Mouse (Mus musculus) heart, embryonic 10.5 days (tissue): ENCODE measurements around the gene Misp. TPM values are rescaled to one million over a fixed set of nuclear protein-coding genes. Genes with fewer than 3 reads are reported as not detected.

Experiments used
- DNase-seq: peaks from one replicate; pipeline ENCODE4 v3.0.0-alpha.2; 2017; ENCODE audit warnings: low spot score
- H3K27ac ChIP-seq: fragments of 300-500 bp; sonication (generic); 2 replicates; pipeline ENCODE4 v1.5.1; 2016; ENCODE audit warnings: mild to moderate bottlenecking
- H3K27me3 ChIP-seq: fragments of 300-500 bp; sonication (generic); 2 replicates; pipeline ENCODE4 v1.6.1; 2016; ENCODE audit warnings: mild to moderate bottlenecking; ENCODE audit not compliant: poor library complexity, insufficient read depth, severe bottlenecking
- H3K36me3 ChIP-seq: fragments of 300-500 bp; sonication (generic); 2 replicates; pipeline ENCODE4 v1.6.1; 2016; ENCODE audit warnings: mild to moderate bottlenecking, moderate library complexity
- H3K4me1 ChIP-seq: fragments of 300-500 bp; sonication (generic); 2 replicates; pipeline ENCODE4 v1.6.1; 2016; ENCODE audit warnings: mild to moderate bottlenecking
- H3K4me3 ChIP-seq: fragments of 300-500 bp; sonication (generic); 2 replicates; pipeline ENCODE4 v1.5.1; 2016; ENCODE audit warnings: mild to moderate bottlenecking, moderate library complexity
- H3K9me3 ChIP-seq: fragments of 300-500 bp; sonication (generic); 2 replicates; pipeline ENCODE4 v1.6.1; 2016; ENCODE audit warnings: mild to moderate bottlenecking, moderate library complexity
- WGBS: fragments of 180-500 bp; shearing (Covaris S2); methylation state at CpG from one replicate; pipeline ENCODE4 v1.1.7; 2016; 5-methylcytosine and 5-hydroxymethylcytosine counted together
- polyA plus RNA-seq: library from polyadenylated mRNA; unstranded; fragments of >200 nt; fragmentation: Nextera tagmentation; extraction: Ambion mirVana; gene quantifications from 2 replicates; pipeline ENCODE4 v1.2.1, GENCODE M21; 2016

Gene Misp
- polyA plus RNA-seq, 1 experiment from 2014 or later: 0.82 TPM

DNA sequence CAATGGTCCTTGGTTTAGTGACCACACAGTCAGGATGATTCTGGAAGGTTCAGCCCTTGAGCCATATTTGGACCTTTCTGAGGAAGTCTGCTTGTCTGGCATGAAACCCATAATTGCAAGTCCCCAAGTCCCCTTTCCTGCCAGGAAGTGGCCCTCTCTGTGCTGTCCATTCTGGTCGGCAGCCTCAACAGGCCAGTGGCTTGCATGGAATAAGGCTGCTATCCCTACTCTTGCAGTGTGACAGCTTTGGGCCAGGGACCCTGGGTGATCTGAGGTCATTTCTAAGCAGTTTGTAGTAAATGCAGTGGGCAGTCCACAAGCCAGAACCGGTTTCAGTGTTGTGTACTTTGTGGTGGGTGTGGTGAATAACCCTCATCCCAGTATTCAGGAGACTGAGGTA, 17.4 kb downstream of the Misp start:
- H3K27me3 ChIP-seq: no peaks in the 10 kb centered on the region
- no peak overlapping the region for H3K27ac ChIP-seq
- 60% methylated on average over 2 of the region's 2 CpGs for WGBS
- no peak overlapping the region for H3K4me3 ChIP-seq
- H3K9me3 ChIP-seq: no peaks in the 10 kb centered on the region
- DNase-seq: no peak
- H3K36me3 ChIP-seq: no peaks in the 10 kb centered on the region
- H3K4me1 ChIP-seq: peaks cover 33% of the 10 kb centered on the region

DNA sequence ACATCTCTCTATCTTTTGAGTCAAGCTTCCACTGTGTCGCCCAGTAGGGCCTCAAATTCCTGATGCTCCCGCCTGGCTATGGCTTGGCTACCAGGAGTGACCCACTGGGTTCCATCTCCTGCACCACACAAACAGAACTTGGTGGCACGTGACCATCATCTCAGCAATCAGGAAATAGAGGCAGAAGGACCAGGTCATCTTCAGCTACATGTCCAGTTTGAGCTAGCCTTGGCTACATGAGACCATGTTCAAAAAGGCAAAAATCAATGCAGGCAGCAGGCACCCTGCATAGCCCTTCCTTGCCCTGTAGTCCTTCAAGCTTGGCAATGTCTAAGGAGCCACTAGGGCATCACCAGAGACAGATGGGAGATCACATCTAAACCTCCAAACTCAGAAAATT, 19.3 kb downstream of the Misp start:
- peaks cover 42% of the 10 kb centered on the region for H3K4me1 ChIP-seq
- 85% methylated on average over 3 of the region's 3 CpGs for WGBS
- DNase-seq: no peak
- H3K27ac ChIP-seq: peak overlapping the region; percentile 90; the same call in 1 of the 2 replicates
- no peaks in the 10 kb centered on the region for H3K27me3 ChIP-seq
- H3K9me3 ChIP-seq: no peaks in the 10 kb centered on the region
- no peak overlapping the region; the same call in 1 of the 2 replicates for H3K4me3 ChIP-seq
- no peaks in the 10 kb centered on the region for H3K36me3 ChIP-seq

DNA sequence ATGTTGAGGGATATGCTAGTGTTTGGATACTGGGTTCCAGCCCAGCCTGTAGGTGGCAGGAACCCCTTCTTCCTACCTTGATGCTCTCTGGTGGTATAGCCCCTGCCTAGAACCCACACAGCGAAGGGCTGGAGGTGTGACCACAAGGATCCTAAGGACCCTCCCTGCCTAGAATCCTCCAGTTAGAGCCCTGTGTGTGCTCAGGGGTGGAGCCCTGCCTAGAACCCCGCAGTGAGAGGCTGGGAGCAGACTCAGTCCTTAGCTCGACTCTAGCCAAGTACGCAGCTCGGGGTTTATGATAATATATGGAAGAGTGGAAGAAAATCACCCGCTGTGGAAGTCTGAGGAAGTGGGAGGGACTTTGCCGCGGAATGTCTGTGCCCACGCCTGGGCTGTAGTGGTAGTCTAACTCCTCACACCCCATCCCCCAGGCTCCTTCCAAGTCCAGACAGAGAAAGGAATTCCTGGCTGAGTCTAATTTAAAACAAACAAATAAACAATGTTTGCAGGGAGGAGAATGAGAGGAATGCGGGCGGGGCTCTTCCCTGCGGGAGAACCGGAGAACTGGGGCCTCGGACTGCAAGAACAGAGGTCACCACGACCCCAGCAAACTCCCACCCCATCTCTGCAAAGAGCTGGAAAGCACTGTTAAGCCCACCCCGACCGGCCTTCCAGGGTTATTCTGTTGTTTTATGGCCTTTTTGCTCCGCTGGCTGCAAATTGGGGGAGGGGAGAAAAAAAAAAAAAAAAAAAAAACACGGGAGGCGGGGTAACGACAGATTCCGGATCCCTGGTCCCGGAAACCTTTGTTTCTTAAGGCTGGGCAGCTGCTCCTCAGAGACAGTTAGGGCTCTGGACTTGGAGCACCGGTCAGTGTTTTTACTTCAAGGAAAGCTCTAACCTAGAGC, 20.1 kb downstream of the Misp start:
- Histone ChIP-seq H3K36me3 (no peaks in the 10 kb centered on the region), H3K9me3 (no peaks in the 10 kb centered on the region), H3K4me1 (peaks cover 45% of the 10 kb centered on the region), H3K27me3 (no peaks in the 10 kb centered on the region), H3K27ac (peak overlapping the region; percentile 90), H3K4me3 (peak overlapping the region; percentile 62)
- peak; percentile 86 for DNase-seq
- WGBS: under 1% methylated on average over 24 of the region's 24 CpGs

DNA sequence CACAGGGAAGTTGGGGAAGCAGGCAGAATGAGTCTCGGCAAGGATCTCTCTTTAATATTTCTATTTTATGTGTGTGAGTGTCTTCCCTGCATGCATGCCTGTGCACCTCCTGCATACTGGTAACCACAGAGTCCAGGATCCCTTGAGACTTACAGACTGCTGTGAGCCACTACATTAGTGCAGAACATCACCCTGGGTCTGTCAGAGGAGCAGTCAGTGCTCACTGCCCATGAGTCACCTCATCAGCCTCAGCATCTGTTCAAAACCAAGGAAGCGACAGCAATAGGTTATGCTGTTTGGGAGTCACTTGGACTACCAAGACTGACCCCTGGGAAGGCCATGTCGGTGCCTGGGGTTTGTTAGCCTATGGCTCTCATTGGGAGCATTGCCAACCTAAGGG, 21.5 kb downstream of the Misp start:
- H3K4me3 ChIP-seq: no peak overlapping the region
- no peaks in the 10 kb centered on the region for H3K9me3 ChIP-seq
- H3K4me1 ChIP-seq: peaks cover 45% of the 10 kb centered on the region
- H3K36me3 ChIP-seq: no peaks in the 10 kb centered on the region
- no peak overlapping the region for H3K27ac ChIP-seq
- WGBS: 74% methylated on average over 3 of the region's 3 CpGs
- no peak for DNase-seq
- H3K27me3 ChIP-seq: no peaks in the 10 kb centered on the region

DNA sequence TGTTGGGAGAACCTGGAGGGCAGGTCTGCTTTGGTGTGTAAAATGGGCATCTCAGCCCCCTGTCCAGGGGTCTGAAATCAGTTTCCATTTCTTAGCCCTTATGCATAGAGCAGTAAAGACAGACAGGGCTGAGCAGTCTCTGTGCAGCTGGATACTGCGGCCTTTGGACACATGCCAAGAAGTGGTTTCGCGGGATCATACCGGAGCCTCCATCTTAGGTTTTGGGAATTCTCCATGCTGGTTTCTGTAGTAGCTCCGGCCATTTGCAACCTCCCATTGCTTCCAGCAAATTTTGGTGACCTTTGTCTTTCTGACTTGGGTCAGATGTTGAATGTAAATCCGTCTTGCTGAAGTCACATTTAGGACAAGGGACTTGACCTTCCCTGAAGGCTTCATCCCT, 22.7 kb downstream of the Misp start:
- Histone ChIP-seq H3K27ac (0 out of 2 replicates have a peak overlapping the region, but pooled peaks have one; percentile 0), H3K36me3 (no peaks in the 10 kb centered on the region), H3K9me3 (no peaks in the 10 kb centered on the region), H3K27me3 (no peaks in the 10 kb centered on the region), H3K4me1 (peaks cover 45% of the 10 kb centered on the region), H3K4me3 (no peak overlapping the region)
- no peak for DNase-seq
- 81% methylated on average over 6 of the region's 6 CpGs for WGBS

GRCm38 (mm10) chr10:79846553-79846952, 25.8 kb downstream of the Misp start:
- DNase-seq: no peak
- peaks cover 37% of the 10 kb centered on the region for H3K4me1 ChIP-seq
- H3K9me3 ChIP-seq: no peaks in the 10 kb centered on the region
- H3K27me3 ChIP-seq: no peaks in the 10 kb centered on the region
- WGBS: 45% methylated on average over 5 of the region's 5 CpGs
- no peaks in the 10 kb centered on the region for H3K36me3 ChIP-seq
- H3K4me3 ChIP-seq: no peak overlapping the region
- H3K27ac ChIP-seq: no peak overlapping the region

DNA sequence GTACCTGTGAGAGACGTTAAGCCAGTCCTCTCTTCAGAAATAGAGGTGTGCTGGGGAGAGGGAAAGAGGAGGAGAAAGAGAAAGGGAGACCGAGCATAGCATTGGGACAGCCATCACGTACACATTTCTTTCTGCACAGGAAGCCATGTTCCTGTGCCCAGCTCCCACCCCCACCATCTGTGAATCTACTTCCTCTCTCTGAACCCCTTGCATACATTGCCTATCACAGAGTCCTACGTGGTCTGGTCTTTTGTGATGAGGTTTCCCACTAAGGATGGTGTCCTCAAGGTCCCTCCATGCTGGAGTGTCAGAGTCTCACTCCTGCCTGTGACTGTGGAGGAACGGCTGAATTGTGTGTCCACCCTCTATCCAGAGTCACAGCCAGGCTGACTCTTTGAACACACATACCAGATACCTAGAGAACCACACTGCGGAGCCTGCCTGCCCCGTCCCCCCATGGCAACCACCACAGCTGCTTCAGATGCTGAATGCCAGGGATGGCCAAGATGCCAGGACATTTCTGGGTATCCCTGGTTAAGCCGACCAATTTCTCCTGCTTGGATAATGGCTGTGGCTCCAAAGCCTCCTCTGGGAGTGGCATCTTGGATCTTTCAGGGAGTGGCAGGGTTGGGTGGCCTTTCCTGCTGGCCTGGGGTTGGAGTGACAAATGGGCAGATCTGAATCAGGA, 29.3 kb downstream of the Misp start:
- Histone ChIP-seq H3K9me3 (no peaks in the 10 kb centered on the region), H3K36me3 (no peaks in the 10 kb centered on the region), H3K27ac (0 out of 2 replicates have a peak overlapping the region, but pooled peaks have one; percentile 12), H3K27me3 (no peaks in the 10 kb centered on the region), H3K4me1 (peaks cover 31% of the 10 kb centered on the region), H3K4me3 (no peak overlapping the region)
- no peak for DNase-seq
- 79% methylated on average over 8 of the region's 8 CpGs for WGBS

DNA sequence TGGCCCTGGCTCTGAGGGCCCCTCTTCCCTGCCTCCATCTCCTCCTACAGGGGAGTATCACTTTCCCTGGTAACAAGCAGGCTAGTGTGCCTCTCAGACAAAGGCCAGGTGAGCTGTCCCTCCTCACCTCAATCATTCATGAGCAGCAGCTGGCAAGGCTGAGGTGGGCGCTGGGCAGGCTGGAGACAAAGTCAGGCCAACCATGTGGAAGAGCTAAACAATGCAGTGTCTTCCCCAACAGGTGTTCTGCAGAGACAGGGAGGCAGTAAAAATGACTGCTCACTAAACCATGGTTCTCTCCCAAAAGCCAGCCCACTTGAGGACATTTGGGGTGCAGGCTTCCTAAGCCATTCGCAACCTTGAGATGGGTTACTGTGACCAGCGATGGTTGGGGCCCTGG, 30.9 kb downstream of the Misp start:
- Histone ChIP-seq H3K27ac (peak overlapping the region; percentile 100), H3K27me3 (no peaks in the 10 kb centered on the region), H3K4me3 (peak overlapping the region; percentile 98), H3K9me3 (no peaks in the 10 kb centered on the region), H3K36me3 (peaks cover 11% of the 10 kb centered on the region), H3K4me1 (peaks cover 38% of the 10 kb centered on the region)
- no peak for DNase-seq
- 85% methylated on average over 3 of the region's 3 CpGs for WGBS

DNA sequence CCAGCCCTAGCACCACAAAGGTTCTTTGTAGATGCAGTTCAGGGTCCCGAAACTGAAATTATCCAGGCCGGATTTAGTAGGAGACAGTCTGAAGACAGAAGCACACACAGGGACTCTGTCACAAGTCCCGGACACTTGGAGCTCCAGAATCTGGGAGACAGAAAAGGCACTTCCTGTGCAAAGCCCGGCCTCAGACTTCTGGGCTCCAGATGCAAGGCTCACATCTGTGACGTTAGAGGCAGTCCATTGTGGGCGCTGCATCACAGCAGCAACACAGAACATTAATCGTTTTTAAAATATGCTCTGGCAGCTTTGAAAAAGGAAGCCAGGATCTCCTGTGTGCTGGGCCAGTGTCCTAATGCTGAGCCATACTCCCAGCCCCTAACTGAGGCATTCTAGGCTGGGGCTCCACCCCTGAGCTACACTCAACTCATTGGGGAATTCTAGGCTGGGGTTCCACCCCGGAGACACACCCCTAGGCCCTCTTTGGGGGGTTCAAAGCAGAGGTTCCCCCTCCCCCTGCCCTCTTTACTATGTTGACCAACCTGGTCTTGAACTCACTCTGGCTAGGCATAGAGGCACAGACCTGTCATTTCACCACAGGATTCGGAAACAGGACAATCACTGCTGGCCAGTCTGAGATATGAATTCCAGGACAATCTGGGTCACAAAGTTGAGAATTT, 31.5 kb downstream of the Misp start:
- WGBS: 56% methylated on average over 9 of the region's 9 CpGs
- no peak for DNase-seq
- H3K9me3 ChIP-seq: no peaks in the 10 kb centered on the region

GRCm38 (mm10) chr10:79852827-79853226, 32.0 kb downstream of the Misp start:
- Histone ChIP-seq H3K4me3 (peak overlapping the region; percentile 98), H3K27me3 (no peaks in the 10 kb centered on the region), H3K27ac (peak overlapping the region; percentile 100), H3K9me3 (no peaks in the 10 kb centered on the region), H3K4me1 (peaks cover 50% of the 10 kb centered on the region), H3K36me3 (peaks cover 23% of the 10 kb centered on the region)
- 32% methylated on average over 8 of the region's 8 CpGs for whole genome bisulfite sequencing
- no peak for DNase-seq

More for the DNA sequence above, 31.5 kb downstream of the Misp start:
- Histone ChIP-seq H3K27me3 (no peaks in the 10 kb centered on the region), H3K27ac (peak overlapping the region; percentile 100), H3K36me3 (peaks cover 17% of the 10 kb centered on the region), H3K4me3 (peak overlapping the region; percentile 98), H3K4me1 (peaks cover 44% of the 10 kb centered on the region)

DNA sequence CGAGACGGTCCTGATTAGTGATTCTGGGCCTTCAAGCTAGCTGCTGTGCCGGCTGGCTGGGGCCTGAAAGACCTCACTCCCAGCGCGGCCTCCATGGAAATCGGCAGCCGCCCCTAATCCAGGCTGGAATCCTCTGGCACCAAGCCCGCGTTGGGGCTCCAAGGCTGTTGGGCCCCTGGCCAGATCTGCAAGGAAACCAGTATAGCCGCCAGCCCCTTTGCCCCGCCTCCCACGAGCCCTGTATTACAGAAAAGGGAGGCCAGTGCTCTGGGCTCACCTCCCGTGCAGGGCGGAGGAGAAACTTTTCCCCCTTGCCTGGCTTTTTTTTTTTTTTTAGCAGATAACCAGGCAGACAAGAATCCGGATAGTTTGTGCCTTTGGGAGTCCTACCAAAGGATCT, 32.6 kb downstream of the Misp start:
- peak overlapping the region; percentile 100 for H3K27ac ChIP-seq
- under 1% methylated on average over 15 of the region's 15 CpGs for WGBS
- H3K36me3 ChIP-seq: peaks cover 28% of the 10 kb centered on the region
- peak overlapping the region; percentile 98 for H3K4me3 ChIP-seq
- no peaks in the 10 kb centered on the region for H3K27me3 ChIP-seq
- peak; percentile 93 for DNase-seq
- peaks cover 56% of the 10 kb centered on the region for H3K4me1 ChIP-seq
- H3K9me3 ChIP-seq: no peaks in the 10 kb centered on the region

DNA sequence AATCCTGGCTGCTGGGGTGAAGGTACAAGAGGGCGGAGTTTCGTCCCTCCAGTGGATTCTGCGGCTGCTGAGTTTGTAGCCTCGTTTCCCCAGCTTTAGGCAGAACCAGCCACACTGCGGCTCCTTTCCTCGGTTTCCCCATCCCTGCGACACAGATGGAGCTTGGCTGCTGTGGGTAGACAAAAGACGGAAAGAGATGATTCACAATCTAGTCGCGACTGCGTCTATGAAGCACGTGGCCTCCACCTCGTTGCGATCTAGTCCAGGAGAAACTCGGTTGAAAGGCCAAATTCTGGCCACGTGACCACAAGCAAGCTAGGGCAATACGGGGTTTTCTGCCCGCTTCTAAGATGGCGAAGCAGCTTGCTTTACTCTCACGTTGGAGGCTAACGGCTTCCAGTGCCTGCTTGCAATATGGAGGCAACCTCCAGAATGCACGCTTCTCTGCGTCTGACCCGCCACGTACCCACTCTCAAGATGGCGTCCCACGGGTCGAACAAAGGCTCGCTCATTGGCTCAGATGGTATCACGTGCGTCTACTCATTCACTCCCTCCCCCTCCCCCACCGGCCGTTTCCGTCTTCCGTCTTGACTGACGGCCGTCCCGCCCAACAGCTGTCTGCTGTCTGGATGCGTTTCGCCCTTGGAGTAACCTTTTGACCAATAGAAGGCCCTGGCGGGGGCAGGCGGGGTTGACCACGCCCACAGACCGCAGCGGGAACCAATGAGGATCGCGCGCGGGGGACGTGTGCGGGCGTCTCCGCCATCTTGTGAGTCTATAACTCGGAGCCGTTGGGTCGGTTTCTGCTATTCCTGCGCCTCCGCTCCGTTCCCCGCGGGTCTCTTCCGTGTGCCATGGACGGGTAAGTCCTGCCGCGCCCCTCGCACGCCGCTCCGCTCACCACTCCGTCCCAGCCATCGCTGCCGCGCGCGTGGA, 33.3 kb downstream of the Misp start, which contains the start of gene Ptbp1:
TSS of gene Ptbp1 (plus strand) at position 568 of the 936 bp plus-strand sequence.
- peaks cover 36% of the 10 kb centered on the region for H3K36me3 ChIP-seq
- H3K4me3 ChIP-seq: peak within 1 kb of the TSS; percentile 98
- H3K27me3 ChIP-seq: no peaks in the 10 kb centered on the region
- peaks cover 61% of the 10 kb centered on the region for H3K4me1 ChIP-seq
- WGBS: under 1% methylated on average over 75 of the region's 75 CpGs
- no peaks in the 10 kb centered on the region for H3K9me3 ChIP-seq
- DNase-seq: peak; percentile 100
- H3K27ac ChIP-seq: peak within 1 kb of the TSS; percentile 100
